Mouse (Mus musculus): ENCODE data around the gene Hoxb3.

The Hoxb3 gene

GRCm38 (mm10) chr11:96352691-96353521 is 29.8 kb downstream of the Hoxb3 start:
- ATAC-seq (ENCODE audit: low TSS enrichment), result no peak

- no peak for ATAC-seq (ENCODE audit: low TSS enrichment)
Measured at GRCm38 (mm10) chr11:96353522-96353841, 30.4 kb downstream of the Hoxb3 start.

GRCm38 (mm10) chr11:96353939-96354338 is 30.8 kb downstream of the Hoxb3 start:
- no peak for ATAC-seq (ENCODE audit: low TSS enrichment)

- ATAC-seq (ENCODE audit: low TSS enrichment), result no peak
Measured at GRCm38 (mm10) chr11:96354376-96354775, 31.2 kb downstream of the Hoxb3 start.

GRCm38 (mm10) chr11:96354801-96355311 is 31.7 kb downstream of the Hoxb3 start:
- ATAC-seq (ENCODE audit: low TSS enrichment), result no peak

- no peak for ATAC-seq (ENCODE audit: low TSS enrichment)
Measured at GRCm38 (mm10) chr11:96363807-96364206, 40.7 kb downstream of the Hoxb3 start.

GRCm38 (mm10) chr11:96365441-96366091 is 42.4 kb downstream of the Hoxb3 start, which contains the start of gene Hoxb1:
Hoxb1 (plus strand) TSS chr11:96365752.
- ATAC-seq (ENCODE audit: low TSS enrichment), result no peak

GRCm38 (mm10) chr11:96366092-96367041 is 43.2 kb downstream of the Hoxb3 start:
- ATAC-seq (ENCODE audit: low TSS enrichment), result no peak

GRCm38 (mm10) chr11:96367141-96367540 is 44.0 kb downstream of the Hoxb3 start:
- no peak for ATAC-seq (ENCODE audit: low TSS enrichment)

GRCm38 (mm10) chr11:96368686-96369085 is 45.6 kb downstream of the Hoxb3 start:
- ATAC-seq (ENCODE audit: low TSS enrichment), result no peak

GRCm38 (mm10) chr11:96369140-96369539 is 46.0 kb downstream of the Hoxb3 start:
- ATAC-seq (ENCODE audit: low TSS enrichment), result no peak

- ATAC-seq (ENCODE audit: low TSS enrichment), result no peak
Measured at GRCm38 (mm10) chr11:96371726-96372125, 48.6 kb downstream of the Hoxb3 start.

- ATAC-seq (ENCODE audit: low TSS enrichment), result no peak
Measured at GRCm38 (mm10) chr11:96372519-96372918, 49.4 kb downstream of the Hoxb3 start.

GRCm38 (mm10) chr11:96374810-96375209 is 51.7 kb downstream of the Hoxb3 start:
- ATAC-seq (ENCODE audit: low TSS enrichment), result no peak

GRCm38 (mm10) chr11:96383381-96383780 is 60.3 kb downstream of the Hoxb3 start:
- no peak for ATAC-seq (ENCODE audit: low TSS enrichment)

- ATAC-seq (ENCODE audit: low TSS enrichment), result no peak
Measured at GRCm38 (mm10) chr11:96387635-96388034, 64.5 kb downstream of the Hoxb3 start.

- no peak for ATAC-seq (ENCODE audit: low TSS enrichment)
Measured at GRCm38 (mm10) chr11:96396772-96397626, 73.9 kb downstream of the Hoxb3 start.
